Mouse (Mus musculus) embryonic stem cell, embryonic (primary cell): ENCODE measurements around the gene Mycn.

Source experiments
- CTCF ChIA-PET, 4 experiments: fragments of 300-600 bp in 2 of 4; fragments of 350-600 bp in 2 of 4; sonication (Branson Sonifier 250); formaldehyde crosslinking; loops; one replicate each; lab custom pipeline; 2022; ENCODE audit warnings: inconsistent platforms in 2 of 4; lab: Charles Lee
- POLR2A ChIA-PET, 4 experiments: fragments of 300-600 bp in 2 of 4; fragments of 350-600 bp in 2 of 4; sonication (Branson Sonifier 250); formaldehyde crosslinking; loops; one replicate each; lab custom pipeline; 2022; ENCODE audit warnings: antibody characterized with exemption in 4 of 4, inconsistent platforms in 1 of 4; lab: Charles Lee

Gene Mycn

GRCm38 (mm10) chr12:12938361-12938760 lies 3.4 kb downstream of the Mycn start:
- ChIA-PET CTCF (interaction anchor here (0.5 to 3.7 kb wide), 34 partner anchors 10 to 517 kb away, joined by 3 to 28 read pairs (median 4); no protein-coding TSS in a partner anchor), POLR2A (interaction anchor here (0.6 to 10.9 kb wide), 71 partner anchors 10 to 778 kb away, joined by 3 to 411 read pairs (median 4); no protein-coding TSS in a partner anchor)

GRCm38 (mm10) chr12:12937746-12938145 lies 4.0 kb downstream of the Mycn start:
- POLR2A ChIA-PET: interaction anchor here (0.6 to 10.9 kb wide), 56 partner anchors 9 to 779 kb away, joined by 3 to 411 read pairs (median 4); no protein-coding TSS in a partner anchor
- CTCF ChIA-PET: interaction anchor here in 3 of 4 experiments (0.6 to 3.7 kb wide), 12 partner anchors 10 to 517 kb away, joined by 3 to 28 read pairs (median 4); no protein-coding TSS in a partner anchor

GRCm38 (mm10) chr12:12937088-12937487 lies 4.6 kb downstream of the Mycn start:
- ChIA-PET POLR2A (interaction anchor here (0.7 to 10.9 kb wide), 35 partner anchors 8 to 314 kb away, joined by 3 to 411 read pairs (median 5); no protein-coding TSS in a partner anchor), CTCF (interaction anchor here in 2 of 4 experiments (0.7 to 1.7 kb wide), 4 partner anchors 18 to 314 kb away, joined by 3 to 9 read pairs (median 4); no protein-coding TSS in a partner anchor)

- ChIA-PET POLR2A (interaction anchor here in 3 of 4 experiments (0.6 to 7.5 kb wide), 8 partner anchors 7 to 209 kb away, joined by 3 to 106 read pairs (median 4); partner anchors contain the start of gene Mycn (in 2 of the 3)), CTCF (interaction anchor here in 1 of 4 experiments (0.6 kb wide), 1 partner anchor 15 kb away, joined by 3 read pairs; no protein-coding TSS in a partner anchor)
Observed at GRCm38 (mm10) chr12:12932238-12932637, 9.5 kb downstream of the Mycn start.

- ChIA-PET POLR2A (interaction anchor here (0.5 to 7.5 kb wide), 20 partner anchors 10 to 305 kb away, joined by 3 to 106 read pairs (median 4); partner anchors contain the start of gene Mycn (in 3 of the 4)), CTCF (interaction anchor here in 3 of 4 experiments (0.8 to 3.3 kb wide), 5 partner anchors 10 to 305 kb away, joined by 3 to 12 read pairs (median 4); no protein-coding TSS in a partner anchor)
Observed at GRCm38 (mm10) chr12:12928239-12928638, 13.5 kb downstream of the Mycn start.

- CTCF ChIA-PET: interaction anchor here (0.6 to 3.3 kb wide), 7 partner anchors 9 to 304 kb away, joined by 3 to 12 read pairs (median 4); partner anchors contain the start of gene Mycn (in 1 of the 4)
- POLR2A ChIA-PET: interaction anchor here in 3 of 4 experiments (0.8 to 7.5 kb wide), 19 partner anchors 11 to 144 kb away, joined by 3 to 106 read pairs (median 8); partner anchors contain the start of gene Mycn (in 3 of the 3)
Observed at GRCm38 (mm10) chr12:12926975-12927527, 14.7 kb downstream of the Mycn start.

GRCm38 (mm10) chr12:12924446-12924845 lies 17.3 kb downstream of the Mycn start:
- CTCF ChIA-PET: no interaction called here
- POLR2A ChIA-PET: interaction anchor here (0.6 to 4.5 kb wide), 7 partner anchors 15 to 205 kb away, joined by 4 to 61 read pairs (median 9); partner anchors contain the start of gene Mycn (in 1 of the 4)

- CTCF ChIA-PET: interaction anchor here (0.6 to 1.8 kb wide), 7 partner anchors 19 to 506 kb away, joined by 3 to 6 read pairs (median 3); no protein-coding TSS in a partner anchor
- POLR2A ChIA-PET: interaction anchor here in 3 of 4 experiments (0.7 to 4.3 kb wide), 14 partner anchors 10 to 300 kb away, joined by 3 to 33 read pairs (median 4); partner anchors contain the start of gene Mycn (in 1 of the 3)
Observed at GRCm38 (mm10) chr12:12920166-12921157, 21.3 kb downstream of the Mycn start.

- POLR2A ChIA-PET: interaction anchor here in 1 of 4 experiments (0.9 to 1.2 kb wide), 3 partner anchors 25 to 128 kb away, joined by 3 read pairs; partner anchors contain the start of gene Mycn
- CTCF ChIA-PET: no interaction called here
Observed at GRCm38 (mm10) chr12:12916298-12916697, 25.4 kb downstream of the Mycn start.

GRCm38 (mm10) chr12:12910356-12910979 lies 31.2 kb downstream of the Mycn start:
- CTCF ChIA-PET: interaction anchor here in 2 of 4 experiments (0.6 to 0.7 kb wide), 2 partner anchors 27 to 30 kb away, joined by 3 to 5 read pairs; no protein-coding TSS in a partner anchor
- POLR2A ChIA-PET: interaction anchor here in 3 of 4 experiments (0.7 to 4.8 kb wide), 42 partner anchors 9 to 310 kb away, joined by 3 to 82 read pairs (median 5); partner anchors contain the start of gene Mycn (in 3 of the 3)

GRCm38 (mm10) chr12:12909631-12910277 lies 32.0 kb downstream of the Mycn start:
- ChIA-PET CTCF (interaction anchor here in 1 of 4 experiments (0.7 kb wide), 1 partner anchor 31 kb away, joined by 5 read pairs; no protein-coding TSS in a partner anchor), POLR2A (interaction anchor here in 3 of 4 experiments (0.6 to 4.8 kb wide), 46 partner anchors 9 to 310 kb away, joined by 3 to 82 read pairs (median 4); partner anchors contain the start of gene Mycn (in 3 of the 3))

- ChIA-PET CTCF (interaction anchor here in 1 of 4 experiments (0.6 kb wide), 1 partner anchor 22 kb away, joined by 6 read pairs; no protein-coding TSS in a partner anchor), POLR2A (interaction anchor here in 2 of 4 experiments (0.6 to 1.1 kb wide), 3 partner anchors 29 to 31 kb away, joined by 3 read pairs; no protein-coding TSS in a partner anchor)
Observed at GRCm38 (mm10) chr12:12906771-12907170, 34.9 kb downstream of the Mycn start.

- CTCF ChIA-PET: interaction anchor here in 1 of 4 experiments (0.6 kb wide), 1 partner anchor 23 kb away, joined by 6 read pairs; no protein-coding TSS in a partner anchor
Observed at GRCm38 (mm10) chr12:12906321-12906720, 35.4 kb downstream of the Mycn start.

GRCm38 (mm10) chr12:12905117-12905516 lies 36.6 kb downstream of the Mycn start:
- ChIA-PET CTCF (interaction anchor here in 3 of 4 experiments (0.7 to 1.1 kb wide), 3 partner anchors 37 to 729 kb away, joined by 3 read pairs; partner anchors contain the start of gene Mycn (in 1 of the 3)), POLR2A (interaction anchor here (0.5 to 5.0 kb wide), 38 partner anchors 9 to 127 kb away, joined by 3 to 58 read pairs (median 4); partner anchors contain the start of gene Mycn (in 2 of the 4))

More at GRCm38 (mm10) chr12:12906321-12906720, 35.4 kb downstream of the Mycn start:
- POLR2A ChIA-PET: interaction anchor here in 2 of 4 experiments (1.0 to 3.9 kb wide), 5 partner anchors 18 to 118 kb away, joined by 3 to 26 read pairs (median 15); no protein-coding TSS in a partner anchor

- CTCF ChIA-PET: interaction anchor here in 3 of 4 experiments (0.8 to 1.1 kb wide), 6 partner anchors 24 to 728 kb away, joined by 3 to 9 read pairs (median 3); no protein-coding TSS in a partner anchor
- POLR2A ChIA-PET: interaction anchor here (0.5 to 5.0 kb wide), 46 partner anchors 9 to 1751 kb away, joined by 3 to 58 read pairs (median 4); partner anchors contain the start of gene Mycn (in 2 of the 4)
Observed at GRCm38 (mm10) chr12:12904512-12904953, 37.2 kb downstream of the Mycn start.
